In genomic region chr2:20748481-20748880, GRCm38 (mm10) we compare ENCODE assay signal across 26 mouse cellular contexts.
DNase-seq lines count a peak whose midpoint lies in the region; ATAC-seq and TF ChIP-seq lines count a peak whose summit lies in the region.
"Had no signal": no experiment of that assay in that cellular context is flagged by ENCODE, and none has a peak within 500 bp of the region (broad histone marks: within the 10 kb centered on the region; RNA-seq: fewer than 3 reads in every experiment).

No protein-coding gene starts in this region.

- peak overlapping the region; percentile 20; the same call in 1 of the 2 replicates for H3K27ac ChIP-seq in left cerebral cortex, adult 2 months
- H3K27ac ChIP-seq in stomach, postnatal 0 days (replicated peaks), result 0 out of 2 replicates have a peak overlapping the region, but pooled peaks have one; percentile 20
- no peak overlapping the region for H3K27ac ChIP-seq in forebrain, embryonic 12.5 days
- H3K27ac ChIP-seq: hindbrain, embryonic 12.5 days; hindbrain, postnatal 0 days; intestine, embryonic 15.5 days; limb, embryonic 12.5 days; liver, embryonic 15.5 days had no signal

- no peak for TF ChIP-seq EP300 in stomach, postnatal 0 days (optimal IDR thresholded peaks at IDR 0.05)

- DNase-seq in frontal cortex, postnatal 36 days (ENCODE audit: low spot score in 2 of 2), result no peak
- no peak for DNase-seq in left cerebral cortex, adult 2 months (ENCODE audit: extremely low spot score in 1 of 2, low spot score in 2 of 2)
- no peak for DNase-seq in left cerebral cortex, adult 18-20 months (ENCODE audit: low spot score in 2 of 2)
- DNase-seq in ES-CJ7 (ENCODE audit: low read depth, low spot score), result peak; percentile 14
- no peak for DNase-seq in stomach, postnatal 0 days (ENCODE audit: low spot score)
- DNase-seq in gastrocnemius, postnatal 14 days, result no peak
- DNase-seq: adrenal gland, postnatal 10 days; cerebellum, adult 11 months; cerebellum, adult 9-10 months; cerebellum, postnatal 36 days; gastrocnemius, postnatal 10 days; heart, postnatal 14 days; kidney, adult 8-10 months; kidney, postnatal 4 days; layer of hippocampus, adult 9-11 months; lung, embryonic 14.5 days; thymus, postnatal 25 days had no signal

- no peaks in the 10 kb centered on the region for H3K36me3 ChIP-seq in stomach, postnatal 0 days (ENCODE audit: control insufficient read depth, insufficient read depth, low read length)
- H3K36me3 ChIP-seq in forebrain, embryonic 12.5 days (replicated peaks), result no peaks in the 10 kb centered on the region
- H3K36me3 ChIP-seq: hindbrain, embryonic 12.5 days; limb, embryonic 12.5 days; liver, embryonic 15.5 days had no signal

- no peaks in the 10 kb centered on the region for H3K27me3 ChIP-seq in stomach, postnatal 0 days (ENCODE audit: control insufficient read depth, insufficient read depth, low read length)
- no peaks in the 10 kb centered on the region for H3K27me3 ChIP-seq in forebrain, embryonic 12.5 days
- H3K27me3 ChIP-seq: hindbrain, embryonic 12.5 days; intestine, embryonic 15.5 days; limb, embryonic 12.5 days; liver, embryonic 15.5 days had no signal

- no peak overlapping the region for H3K4me2 ChIP-seq in stomach, postnatal 0 days (replicated peaks; ENCODE audit: low read depth)
- no peak overlapping the region for H3K4me2 ChIP-seq in forebrain, embryonic 12.5 days
- H3K4me2 ChIP-seq: hindbrain, embryonic 12.5 days; intestine, embryonic 15.5 days; limb, embryonic 12.5 days; liver, embryonic 15.5 days; lung, embryonic 14.5 days; midbrain, embryonic 11.5 days had no signal

- H3K4me1 ChIP-seq in stomach, postnatal 0 days (replicated peaks; ENCODE audit: control insufficient read depth, insufficient read depth), result peaks cover 2% of the 10 kb centered on the region; the same call in 1 of the 2 replicates
- H3K4me1 ChIP-seq in forebrain, embryonic 12.5 days, result peaks cover 3% of the 10 kb centered on the region; the same call in 1 of the 2 replicates
- H3K4me1 ChIP-seq: hindbrain, embryonic 12.5 days; intestine, embryonic 15.5 days; limb, embryonic 12.5 days; liver, embryonic 15.5 days had no signal

- TF ChIP-seq CTCF in left cerebral cortex, adult 2 months (IDR thresholded peaks at IDR 0.05), result no peak; the same call in none of the 2 replicates
- TF ChIP-seq CTCF in stomach, postnatal 0 days (IDR thresholded peaks at IDR 0.05; ENCODE audit: low read depth), result no peak

- H3K4me3 ChIP-seq in left cerebral cortex, adult 2 months, result no peak overlapping the region
- no peak overlapping the region for H3K4me3 ChIP-seq in stomach, postnatal 0 days (ENCODE audit: low read depth, low read length)
- H3K4me3 ChIP-seq in forebrain, embryonic 12.5 days (replicated peaks), result no peak overlapping the region
- H3K4me3 ChIP-seq: hindbrain, embryonic 12.5 days; intestine, embryonic 15.5 days; limb, embryonic 12.5 days; liver, embryonic 15.5 days had no signal

- ATAC-seq in frontal cortex, adult (ENCODE audit: low TSS enrichment), result peak; percentile 71
- ATAC-seq in stomach, postnatal 0 days (ENCODE audit: low FRiP score, low TSS enrichment), result peak; percentile 33; the same call in 1 of the 2 replicates
- ATAC-seq in forebrain, embryonic 12.5 days (ENCODE audit: low FRiP score), result no peak
- ATAC-seq: forebrain, embryonic 16.5 days; hindbrain, postnatal 0 days; intestine, embryonic 15.5 days had no signal

- H3K9me3 ChIP-seq in stomach, postnatal 0 days (ENCODE audit: control insufficient read depth, low read length), result no peaks in the 10 kb centered on the region
- H3K9me3 ChIP-seq in forebrain, embryonic 12.5 days, result no peaks in the 10 kb centered on the region
- H3K9me3 ChIP-seq: hindbrain, embryonic 12.5 days; intestine, embryonic 15.5 days; limb, embryonic 12.5 days; liver, embryonic 15.5 days had no signal

- WGBS in stomach, postnatal 0 days, result 54% methylated on average over 1 of the region's 1 CpGs
- WGBS in forebrain, embryonic 12.5 days, result 50% methylated on average over 1 of the region's 1 CpGs

- no peak overlapping the region for H3K9ac ChIP-seq in stomach, postnatal 0 days (ENCODE audit: low read length)
- H3K9ac ChIP-seq in forebrain, embryonic 12.5 days, result no peak overlapping the region
- H3K9ac ChIP-seq: hindbrain, embryonic 12.5 days; intestine, embryonic 15.5 days; limb, embryonic 12.5 days; liver, embryonic 15.5 days; lung, embryonic 14.5 days had no signal

- intact Hi-C loops in left cerebral cortex, adult 2 months (cut with DNase I), result no loop called here
- intact Hi-C loops in gastrocnemius, postnatal 14 days (cut with DNase I; ENCODE audit: low total_unique reads), result no loop called here
